Mouse (Mus musculus) right cerebral cortex, postnatal 14 days (tissue): ENCODE results near the gene Hmgb1.
A peak's percentile ranks its signal among the peaks of the same experiment; 100 is the strongest.

Experiments used
- DNase-seq: peaks from one replicate; pipeline ENCODE4 v3.0.0; 2022

The Hmgb1 gene

GRCm38 (mm10) chr5:149184844-149185186 is 526 bp upstream of the Hmgb1 start:
- peak; percentile 41 for DNase-seq

- no peak for DNase-seq
These were observed 577 bp downstream of the Hmgb1 start for GRCm38 (mm10) chr5:149183721-149184103.

GRCm38 (mm10) chr5:149183122-149183521 is 1.2 kb downstream of the Hmgb1 start:
- DNase-seq, result no peak

- DNase-seq, result no peak
These were observed 2.0 kb downstream of the Hmgb1 start for GRCm38 (mm10) chr5:149182186-149182870.

- DNase-seq, result no peak
These were observed 4.5 kb downstream of the Hmgb1 start for GRCm38 (mm10) chr5:149179826-149180225.

- DNase-seq, result no peak
These were observed 6.2 kb downstream of the Hmgb1 start for GRCm38 (mm10) chr5:149178095-149178494.

GRCm38 (mm10) chr5:149175736-149176135 is 8.6 kb downstream of the Hmgb1 start:
- no peak for DNase-seq

GRCm38 (mm10) chr5:149174527-149174926 is 9.8 kb downstream of the Hmgb1 start:
- DNase-seq, result no peak

- no peak for DNase-seq
These were observed 12.0 kb downstream of the Hmgb1 start for GRCm38 (mm10) chr5:149172246-149172645.

GRCm38 (mm10) chr5:149170841-149171588 is 13.3 kb downstream of the Hmgb1 start:
- DNase-seq, result no peak

GRCm38 (mm10) chr5:149168816-149169215 is 15.5 kb downstream of the Hmgb1 start:
- DNase-seq, result no peak

GRCm38 (mm10) chr5:149168051-149168450 is 16.2 kb downstream of the Hmgb1 start:
- no peak for DNase-seq

- DNase-seq, result no peak
These were observed 18.3 kb downstream of the Hmgb1 start for GRCm38 (mm10) chr5:149166011-149166410.

- no peak for DNase-seq
These were observed 19.4 kb downstream of the Hmgb1 start for GRCm38 (mm10) chr5:149164881-149165280.

- DNase-seq, result no peak
These were observed 21.4 kb downstream of the Hmgb1 start for GRCm38 (mm10) chr5:149162890-149163289.

- DNase-seq, result no peak
These were observed 23.8 kb downstream of the Hmgb1 start for GRCm38 (mm10) chr5:149160469-149160868.

- DNase-seq, result no peak
These were observed 25.3 kb downstream of the Hmgb1 start for GRCm38 (mm10) chr5:149159021-149159420.

- DNase-seq, result no peak
These were observed 27.3 kb downstream of the Hmgb1 start for GRCm38 (mm10) chr5:149156886-149157563.

- no peak for DNase-seq
These were observed 31.5 kb downstream of the Hmgb1 start for GRCm38 (mm10) chr5:149152774-149153155.

GRCm38 (mm10) chr5:149152063-149152773 is 32.1 kb downstream of the Hmgb1 start:
- no peak for DNase-seq

GRCm38 (mm10) chr5:149150882-149151281 is 33.4 kb downstream of the Hmgb1 start:
- DNase-seq, result no peak

- DNase-seq, result no peak
These were observed 36.8 kb downstream of the Hmgb1 start for GRCm38 (mm10) chr5:149147386-149148000.

- no peak for DNase-seq
These were observed 37.6 kb downstream of the Hmgb1 start for GRCm38 (mm10) chr5:149146691-149147090.
